Mouse (Mus musculus) kidney, postnatal 0 days (tissue): ENCODE measurements around the gene Chst2. TPM values are rescaled to one million over a fixed set of nuclear protein-coding genes. Genes with fewer than 3 reads are reported as not detected.

Experiments used
- ATAC-seq: fragments of 200-750 bp; cut with Nextera tagmentation; replicated peaks from 2 replicates; pipeline ENCODE4 v1.8.0; 2017; ENCODE audit warnings: low read depth, moderate number of reproducible peaks, moderate TSS enrichment, moderate library complexity; ENCODE audit not compliant: low FRiP score
- DNase-seq: peaks from one replicate; pipeline ENCODE4 v3.0.0-alpha.2; 2016; ENCODE audit warnings: low spot score
- H3K27ac ChIP-seq: fragments of 300-500 bp; sonication (generic); 2 replicates; pipeline ENCODE4 v1.5.1; 2014; ENCODE audit warnings: mild to moderate bottlenecking
- H3K27me3 ChIP-seq: fragments of 300-500 bp; sonication (generic); 2 replicates; pipeline ENCODE4 v1.6.1; 2014; ENCODE audit warnings: low read length, mixed read lengths; ENCODE audit not compliant: insufficient read depth
- H3K36me3 ChIP-seq: fragments of 300-500 bp; sonication (generic); 2 replicates; pipeline ENCODE4 v1.6.1; 2014; ENCODE audit warnings: low read length, mixed read lengths; ENCODE audit not compliant: insufficient read depth
- H3K4me1 ChIP-seq: fragments of 300-500 bp; sonication (generic); replicated peaks from 2 replicates; pipeline ENCODE4 v1.6.1; 2014; ENCODE audit warnings: antibody characterized with exemption, low read length, mixed read lengths; ENCODE audit not compliant: insufficient read depth
- H3K4me2 ChIP-seq: fragments of 300-500 bp; sonication (generic); 2 replicates; pipeline ENCODE4 v1.6.1; 2014; ENCODE audit warnings: mild to moderate bottlenecking, low read length, moderate library complexity, mixed read lengths
- H3K4me3 ChIP-seq: fragments of 300-500 bp; sonication (generic); replicated peaks from 2 replicates; pipeline ENCODE4 v1.5.1; 2014; ENCODE audit warnings: low read depth, low read length
- H3K9ac ChIP-seq: fragments of 300-500 bp; sonication (generic); 2 replicates; pipeline ENCODE4 v1.6.1; 2014; ENCODE audit warnings: low read depth, low read length
- H3K9me3 ChIP-seq: fragments of 300-500 bp; sonication (generic); replicated peaks from 2 replicates; pipeline ENCODE4 v1.6.1; 2016; ENCODE audit warnings: low read length, inconsistent platforms, mixed read lengths
- CTCF ChIP-seq: IDR thresholded peaks from 2 replicates; pipeline ENCODE4 v1.5.1; 2016; ENCODE audit warnings: antibody characterized with exemption, low read depth, mild to moderate bottlenecking, moderate library complexity
- WGBS: fragments of 180-500 bp; shearing (Covaris S2); extraction: QIAGEN DNeasy Blood & Tissue Kit; methylation state at CpG from one replicate; pipeline ENCODE4 v1.1.7; 2014; 5-methylcytosine and 5-hydroxymethylcytosine counted together
- polyA plus RNA-seq: library from polyadenylated mRNA; unstranded; fragments of >200 nt; fragmentation: Nextera tagmentation; extraction: Ambion mirVana; gene quantifications from 2 replicates; pipeline ENCODE4 v1.2.1, GENCODE M21; 2015

Chst2 gene
- polyA plus RNA-seq, 1 experiment from 2014 or later = 4.8 TPM

GRCm38 (mm10) chr9:95435506-95436293 is 29.2 kb upstream of the Chst2 start:
- Histone ChIP-seq H3K27me3 (no peaks in the 10 kb centered on the region), H3K9me3 (no peaks in the 10 kb centered on the region), H3K36me3 (no peaks in the 10 kb centered on the region), H3K4me3 (no peak overlapping the region), H3K4me2 (no peak overlapping the region), H3K9ac (no peak overlapping the region), H3K4me1 (no peaks in the 10 kb centered on the region), H3K27ac (no peak overlapping the region)
- no peak for ATAC-seq
- TF ChIP-seq CTCF = no peak
- DNase-seq = no peak
- 63% methylated on average over 20 of the region's 20 CpGs for WGBS

- DNase-seq = peak; percentile 55
- H3K9me3 ChIP-seq = no peaks in the 10 kb centered on the region
- no peak overlapping the region for H3K4me2 ChIP-seq
- H3K4me1 ChIP-seq = no peaks in the 10 kb centered on the region
- no peak overlapping the region for H3K4me3 ChIP-seq
- no peaks in the 10 kb centered on the region for H3K36me3 ChIP-seq
- no peak overlapping the region for H3K9ac ChIP-seq
- no peaks in the 10 kb centered on the region for H3K27me3 ChIP-seq
- no peak for TF ChIP-seq CTCF
- no peak overlapping the region for H3K27ac ChIP-seq
- WGBS = 47% methylated on average over 4 of the region's 4 CpGs
- ATAC-seq = no peak
These were observed 21.8 kb upstream of the Chst2 start for GRCm38 (mm10) chr9:95428277-95428676.

- no peaks in the 10 kb centered on the region for H3K27me3 ChIP-seq
- no peak overlapping the region for H3K9ac ChIP-seq
- no peak overlapping the region for H3K4me3 ChIP-seq
- no peak overlapping the region for H3K27ac ChIP-seq
- H3K9me3 ChIP-seq = no peaks in the 10 kb centered on the region
- DNase-seq = no peak
- no peak for ATAC-seq
- H3K36me3 ChIP-seq = no peaks in the 10 kb centered on the region
- no peaks in the 10 kb centered on the region for H3K4me1 ChIP-seq
- no peak overlapping the region for H3K4me2 ChIP-seq
- TF ChIP-seq CTCF = peak; percentile 25; the same call in 1 of the 2 replicates
These were observed 7.4 kb upstream of the Chst2 start for GRCm38 (mm10) chr9:95413911-95414310.

GRCm38 (mm10) chr9:95412047-95412446 is 5.5 kb upstream of the Chst2 start:
- WGBS = 56% methylated on average over 4 of the region's 4 CpGs

GRCm38 (mm10) chr9:95407586-95408220 is 1.2 kb upstream of the Chst2 start:
- WGBS = under 1% methylated on average over 24 of the region's 24 CpGs
- Histone ChIP-seq H3K9ac (peak overlapping the region; percentile 63), H3K4me3 (peak overlapping the region; percentile 66), H3K4me2 (peak overlapping the region; percentile 96), H3K27ac (peak overlapping the region; percentile 92; the same call in 1 of the 2 replicates), H3K4me1 (peaks cover 16% of the 10 kb centered on the region), H3K36me3 (no peaks in the 10 kb centered on the region), H3K27me3 (no peaks in the 10 kb centered on the region), H3K9me3 (no peaks in the 10 kb centered on the region)
- peak; percentile 51 for ATAC-seq
- TF ChIP-seq CTCF = no peak
- DNase-seq = peak; percentile 84

More at GRCm38 (mm10) chr9:95412047-95412446, 5.5 kb upstream of the Chst2 start:
- Histone ChIP-seq H3K36me3 (no peaks in the 10 kb centered on the region), H3K27ac (no peak overlapping the region), H3K9me3 (no peaks in the 10 kb centered on the region), H3K4me3 (no peak overlapping the region), H3K27me3 (no peaks in the 10 kb centered on the region), H3K4me2 (no peak overlapping the region), H3K4me1 (no peaks in the 10 kb centered on the region), H3K9ac (no peak overlapping the region)
- ATAC-seq = no peak
- no peak for TF ChIP-seq CTCF
- no peak for DNase-seq

- TF ChIP-seq CTCF = no peak
- peak; percentile 22 for ATAC-seq
- H3K27ac ChIP-seq = peak overlapping the region; percentile 92; the same call in 1 of the 2 replicates
- H3K4me2 ChIP-seq = peak overlapping the region; percentile 96
- DNase-seq = peak; percentile 45
- no peaks in the 10 kb centered on the region for H3K9me3 ChIP-seq
- WGBS = under 1% methylated on average over 70 of the region's 72 CpGs
- peaks cover 16% of the 10 kb centered on the region for H3K4me1 ChIP-seq
- H3K9ac ChIP-seq = peak overlapping the region; percentile 63
- no peaks in the 10 kb centered on the region for H3K36me3 ChIP-seq
- H3K4me3 ChIP-seq = peak overlapping the region; percentile 66
- H3K27me3 ChIP-seq = no peaks in the 10 kb centered on the region
These were observed 464 bp downstream of the Chst2 start for GRCm38 (mm10) chr9:95405946-95406570.
